Mouse (Mus musculus): ENCODE results near the gene Zfp986. TPM values are rescaled to one million over a fixed set of nuclear protein-coding genes. Genes with fewer than 3 reads are reported as not detected.
"Not testable (repeated sequence)": the region's sequence is repeated elsewhere in the genome, so short reads cannot be mapped to it uniquely, and the experiment has no call there.

Zfp986 gene
- not detected for total RNA-seq (2021)
- long read RNA-seq, experiment 1, result 0 reads
- long read RNA-seq, experiment 2, result 0 reads

DNA sequence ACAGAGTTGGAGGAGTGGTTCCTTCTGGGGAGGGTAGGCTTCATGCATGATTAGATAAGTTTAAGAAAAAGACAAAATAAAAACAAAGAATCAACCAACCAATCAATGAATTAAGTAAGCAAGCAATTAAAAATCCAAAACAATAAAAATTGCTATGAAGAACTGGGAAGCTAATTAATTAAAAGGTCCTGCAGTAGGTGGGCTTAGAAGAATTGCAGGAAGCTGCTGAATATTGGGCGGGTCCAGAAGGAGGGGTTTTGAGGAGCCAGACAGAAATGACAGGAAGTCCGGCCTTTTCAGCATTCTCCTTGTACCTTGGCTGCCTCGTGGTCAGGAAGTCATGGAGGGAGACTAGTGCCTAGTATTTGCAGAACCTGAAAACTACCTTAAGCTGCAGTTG lies at the start of gene Zfp986:
Gene Zfp986 (plus strand): TSS at position 301 of the 400 bp plus-strand sequence.
- not testable (repeated sequence) for DNase-seq (ENCODE audit: low spot score in 2 of 2)

GRCm38 (mm10) chr4:145819946-145820345 lies 48.6 kb upstream of the Zfp986 start:
- not testable (repeated sequence) for DNase-seq (ENCODE audit: low spot score in 2 of 2)

GRCm38 (mm10) chr4:145825606-145826005 lies 43.0 kb upstream of the Zfp986 start:
- not testable (repeated sequence) for DNase-seq (ENCODE audit: low spot score in 2 of 2)

DNA sequence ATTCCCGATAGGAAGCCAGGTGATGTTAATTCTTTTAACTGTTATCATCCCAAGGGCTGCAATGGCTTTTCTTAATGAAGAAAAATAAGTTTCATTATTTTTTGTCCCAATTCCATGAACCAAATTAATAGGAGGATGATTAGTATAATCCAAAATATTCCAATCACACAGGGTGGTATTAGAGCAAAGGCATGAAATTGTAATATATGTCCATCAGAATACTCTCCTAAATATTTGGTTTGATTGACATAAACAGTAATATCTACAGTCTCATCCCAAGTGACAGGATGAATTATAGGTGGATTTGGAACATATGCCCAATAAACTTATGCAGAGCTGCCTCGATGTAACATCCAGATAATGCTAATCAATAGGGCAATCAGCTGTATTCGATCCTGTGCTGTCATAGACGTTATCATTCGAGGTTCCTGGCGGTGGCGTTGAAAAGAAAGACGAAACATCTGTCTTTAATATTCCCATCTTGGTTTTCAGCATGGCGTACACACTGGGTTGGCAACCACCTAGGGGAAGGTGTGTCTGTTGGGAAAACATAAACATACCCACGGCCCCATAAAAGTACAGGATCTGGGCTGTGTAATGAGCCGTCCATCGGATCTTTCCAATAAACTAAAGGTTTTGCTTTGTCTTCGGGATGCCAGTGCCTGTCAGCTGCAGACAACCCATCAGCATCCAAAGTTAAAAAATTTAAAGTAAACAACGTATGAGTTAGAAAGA lies 37.1 kb upstream of the Zfp986 start:
- not testable (repeated sequence) for DNase-seq (ENCODE audit: low spot score in 2 of 2)

DNA sequence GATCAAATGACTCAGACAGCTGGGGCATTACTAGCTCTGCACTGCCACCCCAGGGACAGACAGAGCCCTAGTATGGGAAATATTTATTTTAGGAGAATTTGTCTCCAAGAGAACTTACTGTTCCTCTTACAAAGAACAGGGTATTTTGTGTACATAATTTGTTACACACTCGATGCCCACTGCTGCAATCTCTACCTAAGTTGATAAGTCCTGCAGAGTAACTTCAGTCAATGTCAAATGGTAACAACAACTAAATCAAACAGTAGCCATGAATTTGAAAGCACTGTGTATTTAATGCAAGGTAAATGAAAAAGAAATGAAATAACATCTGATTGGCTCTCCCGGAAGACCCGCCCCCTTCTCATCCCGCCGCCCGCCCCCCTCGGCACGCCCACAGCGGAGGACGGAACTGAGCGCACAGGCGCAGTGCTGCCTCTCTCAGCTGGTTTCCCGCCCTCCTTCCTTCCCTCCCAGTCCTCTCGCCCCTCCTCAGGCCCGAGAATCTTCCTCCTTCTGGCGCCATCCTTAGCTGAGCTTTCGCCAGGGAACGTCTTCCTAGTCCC lies 32.2 kb upstream of the Zfp986 start:
- not testable (repeated sequence) for DNase-seq (ENCODE audit: low spot score in 2 of 2)

DNA sequence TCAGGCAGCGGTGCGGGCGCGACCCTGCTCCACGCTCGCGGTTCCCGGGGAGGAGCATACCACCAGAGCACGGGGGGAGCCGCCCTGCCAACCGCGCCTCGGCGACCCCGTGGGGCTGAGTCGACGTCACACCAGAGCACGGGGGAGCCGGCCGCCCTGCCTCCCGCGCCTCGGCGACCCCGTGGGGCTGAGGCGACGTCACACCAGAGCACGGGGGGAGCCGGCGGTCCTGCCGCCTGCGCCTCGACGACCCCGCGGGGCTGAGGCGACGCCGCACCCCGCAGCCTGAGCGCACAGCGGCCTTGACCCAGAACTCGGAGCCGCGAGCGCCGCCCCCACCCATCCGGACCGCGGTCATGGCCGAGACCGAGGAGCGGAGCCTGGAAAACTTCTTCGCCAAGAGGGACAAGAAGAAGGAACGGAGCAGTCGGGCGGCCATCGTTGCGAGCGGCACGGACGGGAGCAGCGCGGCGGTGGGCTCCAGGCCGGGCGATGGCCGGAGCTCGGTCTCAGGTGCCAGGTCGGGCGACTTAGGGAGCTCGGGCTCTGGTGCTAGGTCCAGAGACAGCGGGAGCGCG lies 31.6 kb upstream of the Zfp986 start:
- DNase-seq (ENCODE audit: low spot score in 2 of 2), result peak; percentile 5 to 14

DNA sequence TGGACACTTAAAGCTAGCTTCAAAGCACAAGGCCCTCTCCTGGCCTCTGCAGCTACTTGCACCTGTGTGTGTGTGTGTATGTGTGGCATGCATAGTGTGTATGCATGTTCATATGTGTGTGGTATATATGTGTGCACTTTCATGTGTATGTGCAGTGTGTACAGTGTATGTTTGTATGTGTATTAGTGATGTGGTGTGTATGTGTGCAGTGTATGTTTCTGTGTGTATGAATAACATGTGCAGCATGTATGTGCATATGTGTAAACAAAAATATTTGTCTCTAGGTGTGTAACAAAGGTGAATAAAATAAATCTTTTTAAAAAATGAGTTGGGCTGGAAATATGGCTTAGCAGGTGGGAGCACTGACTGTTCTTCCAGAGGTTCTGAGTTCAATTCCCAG lies 21.8 kb upstream of the Zfp986 start:
- DNase-seq (ENCODE audit: low spot score in 2 of 2), result not testable (repeated sequence)

GRCm38 (mm10) chr4:145848183-145848890 lies 20.3 kb upstream of the Zfp986 start:
- not testable (repeated sequence) for DNase-seq (ENCODE audit: low spot score in 2 of 2)

DNA sequence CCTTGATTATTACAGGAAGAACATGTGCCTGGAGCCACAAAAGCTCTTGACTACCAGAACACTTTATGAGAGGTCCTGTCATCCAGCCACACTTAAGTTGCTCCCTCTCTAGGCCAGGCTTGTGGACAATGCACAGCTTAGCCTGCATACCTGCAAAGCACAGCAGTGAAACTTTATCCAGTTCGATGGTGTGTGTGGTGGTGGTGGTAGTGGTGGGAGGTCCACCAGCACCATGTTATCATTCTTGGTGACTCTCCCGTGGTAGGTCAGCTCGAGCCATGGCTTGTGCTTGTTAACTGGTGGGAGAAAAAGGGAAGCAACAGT lies 19.7 kb upstream of the Zfp986 start:
- DNase-seq (ENCODE audit: low spot score in 2 of 2), result not testable (repeated sequence)

DNA sequence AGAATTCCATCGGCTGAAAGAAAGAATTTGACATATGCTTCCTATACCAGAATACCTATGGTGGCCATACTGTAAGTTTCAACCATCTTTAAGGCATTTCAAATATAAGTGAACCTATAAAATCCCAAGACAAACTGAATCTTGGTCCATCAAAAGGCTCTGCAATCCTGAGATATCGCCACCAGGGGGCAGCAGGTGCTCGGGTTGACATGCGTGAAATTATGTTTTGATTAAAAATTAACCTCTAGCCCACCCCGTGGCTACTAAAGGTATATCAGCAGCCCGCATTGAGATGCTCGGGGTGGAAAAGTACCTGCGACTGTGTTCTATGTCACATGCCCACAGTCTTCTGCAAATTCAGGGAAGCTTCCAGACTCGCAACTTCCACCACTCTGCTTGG lies 17.2 kb upstream of the Zfp986 start:
- not testable (repeated sequence) for DNase-seq (ENCODE audit: low spot score in 2 of 2)

- not testable (repeated sequence) for DNase-seq (ENCODE audit: low spot score in 2 of 2)
Observed at GRCm38 (mm10) chr4:145863872-145864271, 4.7 kb upstream of the Zfp986 start.

Other genes with a start within 250 kb of the Zfp986 start
- under 1 TPM; 0.14 to 0.34 TPM for gene Zfp980, start 198.1 kb upstream of the Zfp986 start, total RNA-seq (2021)
- gene Zfp987, start 228.5 kb downstream of the Zfp986 start, total RNA-seq (2021), result not detected

Measured in adrenal gland, postnatal 4 days (tissue).